Mouse (Mus musculus) lung, adult 2 months (tissue): ENCODE results near the gene Wdr46. TPM values are rescaled to one million over a fixed set of nuclear protein-coding genes. Genes with fewer than 3 reads are reported as not detected.
"Not testable (repeated sequence)": the region's sequence is repeated elsewhere in the genome, so short reads cannot be mapped to it uniquely, and the experiment has no call there.

Experiments
- DNase-seq: peaks from one replicate; pipeline ENCODE4 v3.0.0; 2022
- H3K4me1 ChIP-seq: fragments of 200-500 bp; 2 replicates; pipeline ENCODE4 v1.6.1; 2011; ENCODE audit warnings: low read length; ENCODE audit not compliant: control insufficient read depth, insufficient read depth
- H3K4me3 ChIP-seq: fragments of 200-500 bp; replicated peaks from 2 replicates; pipeline ENCODE3; 2011; ENCODE audit warnings: low read depth, mild to moderate bottlenecking, control low read depth, low read length; ENCODE audit errors: extremely low read depth
- CTCF ChIP-seq: fragments of 200-500 bp; IDR thresholded peaks from 2 replicates; pipeline ENCODE4 v1.5.1; 2011; ENCODE audit warnings: mild to moderate bottlenecking, low read length, control low read depth; ENCODE audit not compliant: insufficient read depth
- POLR2A ChIP-seq: fragments of 200-500 bp; IDR thresholded peaks from 2 replicates; pipeline ENCODE4 v1.6.1; 2011; ENCODE audit warnings: low read depth, mild to moderate bottlenecking, control low read depth, low read length, borderline replicate concordance; ENCODE audit errors: extremely low read depth
- WGBS: fragments of 180-500 bp; shearing (Covaris S2); methylation state at CpG from one replicate; pipeline ENCODE4 v1.1.7; 2018; 5-methylcytosine and 5-hydroxymethylcytosine counted together
- polyA plus RNA-seq: library from polyadenylated mRNA; depleted of rRNA; stranded (reverse); fragments of >200 nt; gene quantifications from 2 replicates; pipeline ENCODE4 v1.2.3, GENCODE M21; 2012

Wdr46 gene
- polyA plus RNA-seq, 1 experiment, result 16.8 TPM

DNA sequence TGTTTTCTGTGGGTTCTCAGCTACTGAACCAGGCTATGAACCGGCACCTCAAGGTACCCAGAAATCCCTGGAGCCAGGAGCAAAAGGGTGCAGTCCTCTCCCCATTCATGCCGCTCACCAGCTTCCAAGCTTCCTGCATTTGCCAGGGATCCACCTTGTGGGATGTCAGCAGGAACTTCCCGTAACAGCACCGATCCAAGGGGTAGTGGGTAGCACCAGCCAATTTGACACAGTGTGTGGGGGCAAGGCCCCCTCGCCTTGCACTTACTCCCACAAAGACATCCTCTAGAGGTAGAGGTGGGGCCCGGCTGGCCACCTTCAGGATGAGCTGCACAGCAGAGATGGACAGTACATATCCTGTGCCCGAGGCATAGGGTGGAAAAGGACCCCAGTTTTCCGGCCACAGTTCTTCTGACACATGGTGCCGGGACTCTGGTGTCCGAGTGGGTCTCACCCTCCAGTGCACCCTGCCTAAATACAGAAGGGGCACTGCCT lies 9.7 kb downstream of the Wdr46 start:
- DNase-seq, result no peak

DNA sequence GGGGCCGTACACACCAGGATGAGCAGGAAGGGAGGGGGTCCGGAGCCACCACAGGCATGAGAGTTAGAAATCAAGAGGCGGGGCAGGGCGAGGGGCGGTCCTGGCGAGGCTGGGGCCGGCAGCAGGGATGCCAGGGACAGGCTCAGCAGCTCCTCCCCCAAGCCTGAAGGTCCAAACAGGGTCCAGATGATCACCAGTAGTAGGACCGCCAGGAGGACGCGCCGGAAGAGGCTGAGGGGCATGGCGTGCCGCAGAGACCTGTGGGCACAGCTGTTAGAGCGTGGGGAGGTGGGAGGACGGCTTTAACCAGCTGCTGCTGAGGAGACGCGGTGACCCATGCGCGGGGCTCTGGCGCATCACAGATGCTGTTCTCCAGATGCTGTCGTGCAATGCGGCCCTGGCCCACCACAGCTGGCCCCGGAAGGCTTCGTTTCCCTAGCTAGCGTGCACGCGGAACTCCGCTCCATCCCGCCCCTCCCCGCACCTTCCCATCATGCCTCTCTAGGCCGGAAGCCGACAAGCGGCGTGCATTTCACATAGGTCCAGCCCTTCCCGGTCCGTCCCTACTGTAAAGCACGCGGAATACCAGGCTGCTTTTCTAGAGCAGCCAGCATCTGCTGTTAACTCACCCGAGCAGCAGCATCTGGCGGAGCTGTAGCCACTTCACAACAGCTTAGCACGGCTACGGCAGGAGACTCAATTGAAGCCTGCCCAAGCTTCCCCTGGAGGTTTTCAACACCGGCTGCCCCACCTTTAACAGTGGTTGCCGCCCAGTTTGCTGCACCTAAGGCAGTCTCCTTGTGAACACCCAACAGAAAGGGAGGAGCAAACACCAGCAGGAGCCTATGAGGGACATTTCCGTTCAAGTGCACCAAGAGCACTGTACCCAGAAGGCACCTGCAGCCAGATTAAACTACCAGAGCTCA lies 10.8 kb downstream of the Wdr46 start, which contains the start of gene B3galt4:
B3galt4 (minus strand) TSS at position 468 of the 926 bp plus-strand sequence.
- WGBS, result 1% methylated on average over 45 of the region's 45 CpGs
- peak; percentile 63 for DNase-seq
- Histone ChIP-seq H3K4me1 (peaks cover 17% of the 10 kb centered on the region), H3K4me3 (peak within 1 kb of the TSS; percentile 88)
- TF ChIP-seq POLR2A, result peak; percentile 60; the same call in 1 of the 2 replicates
- no peak for TF ChIP-seq CTCF

More for the DNA sequence above, 9.7 kb downstream of the Wdr46 start:
- Histone ChIP-seq H3K4me1 (peaks cover 17% of the 10 kb centered on the region; the same call in 1 of the 2 replicates), H3K4me3 (no peak overlapping the region)
- WGBS, result 68% methylated on average over 10 of the region's 10 CpGs
- TF ChIP-seq POLR2A (no peak), CTCF (no peak)

DNA sequence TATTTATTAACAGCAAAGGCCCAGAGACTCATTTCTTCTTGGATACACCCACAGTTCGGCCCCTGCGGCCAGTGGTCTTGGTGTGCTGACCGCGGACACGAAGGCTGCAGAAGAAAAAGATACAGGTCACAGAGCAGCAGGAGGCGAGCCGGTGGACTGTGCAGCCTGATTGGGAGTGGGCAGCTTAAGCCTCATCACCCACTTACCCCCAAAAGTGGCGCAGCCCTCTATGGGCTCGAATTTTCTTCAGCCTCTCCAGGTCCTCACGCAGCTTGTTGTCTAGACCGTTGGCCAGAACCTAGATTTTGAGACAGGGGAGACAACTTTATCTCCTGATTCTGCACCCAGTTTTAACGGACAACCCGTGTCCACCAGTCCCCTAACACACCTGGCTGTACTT lies 11.6 kb downstream of the Wdr46 start:
- 75% methylated on average over 13 of the region's 13 CpGs for WGBS
- DNase-seq, H3K4me3 ChIP-seq: not testable (repeated sequence)
- peaks cover 20% of the 10 kb centered on the region for H3K4me1 ChIP-seq

DNA sequence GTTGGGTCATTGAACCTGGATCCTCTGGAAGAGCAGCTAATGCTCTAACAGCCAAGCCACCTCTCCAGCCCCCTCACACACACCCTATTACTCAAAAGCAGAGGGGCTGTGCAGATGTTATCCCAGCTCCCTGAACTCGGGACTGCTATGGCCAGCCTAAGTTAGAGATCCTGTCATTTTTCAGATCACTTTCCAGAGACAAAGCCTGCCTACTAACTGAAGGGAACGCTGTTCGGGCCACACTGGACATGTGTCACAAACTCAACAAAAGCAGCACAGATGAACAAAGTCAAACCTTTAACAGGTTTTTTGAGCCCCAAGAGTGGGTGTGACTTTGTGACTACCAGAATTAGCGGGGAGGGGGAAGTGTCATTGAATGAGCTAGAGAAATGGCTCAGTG lies 12.4 kb downstream of the Wdr46 start:
- DNase-seq, result no peak
- WGBS, result 72% methylated on average over 4 of the region's 4 CpGs
- H3K4me1 ChIP-seq, result peaks cover 20% of the 10 kb centered on the region
- TF ChIP-seq POLR2A (no peak), CTCF (no peak)
- no peak overlapping the region for H3K4me3 ChIP-seq

DNA sequence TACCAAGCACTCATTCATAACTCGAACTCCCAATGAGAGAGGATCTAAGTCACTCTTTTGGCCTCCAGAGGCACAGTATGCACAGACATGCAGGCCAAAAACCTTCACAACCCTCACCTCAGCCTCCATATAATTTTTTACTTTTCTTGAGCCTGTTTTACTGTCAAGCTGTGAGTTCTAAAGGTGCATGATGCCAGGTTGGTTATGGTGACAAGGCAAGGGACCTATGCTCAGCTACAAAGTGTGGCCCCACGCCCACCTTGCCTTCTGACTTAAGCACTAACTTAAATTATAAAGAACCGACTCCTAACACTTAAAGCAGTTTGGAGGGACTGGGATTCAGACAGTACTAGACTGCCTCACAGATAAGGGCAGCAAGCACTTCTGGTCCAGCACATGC lies 12.8 kb downstream of the Wdr46 start:
- no peak for DNase-seq
- H3K4me3 ChIP-seq, result no peak overlapping the region
- no peak for TF ChIP-seq POLR2A
- TF ChIP-seq CTCF, result no peak
- H3K4me1 ChIP-seq, result peaks cover 20% of the 10 kb centered on the region
- 76% methylated on average over 3 of the region's 3 CpGs for WGBS

DNA sequence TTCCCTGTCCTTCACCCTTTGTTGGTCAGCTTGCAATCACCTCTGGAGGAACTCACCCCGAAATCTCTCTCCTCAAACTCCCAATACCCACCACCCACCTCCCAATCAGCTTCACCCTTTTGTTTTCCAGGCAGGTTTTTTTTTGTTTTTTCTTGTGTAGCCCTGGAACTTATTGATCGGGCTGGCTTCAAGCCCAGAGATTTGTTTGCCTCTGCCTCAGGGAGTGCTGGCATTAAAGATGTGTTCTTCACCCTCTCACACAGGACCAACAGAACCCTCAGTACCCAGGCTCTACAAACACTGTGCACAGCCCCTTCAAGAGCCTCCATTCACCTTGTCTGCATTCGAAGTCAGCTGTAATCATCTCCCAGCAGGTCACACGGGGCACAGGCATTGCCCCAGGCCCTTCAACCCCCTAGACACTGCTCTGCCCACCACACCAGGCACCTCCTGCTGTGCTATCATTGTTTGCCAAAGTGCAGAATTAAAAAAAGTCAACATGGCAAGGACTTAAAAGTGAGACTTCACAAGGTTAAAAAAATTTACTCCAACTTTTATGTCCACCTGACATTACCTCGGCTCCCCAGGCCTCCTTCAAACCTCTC lies 13.6 kb downstream of the Wdr46 start:
- DNase-seq, result no peak
- Histone ChIP-seq H3K4me3 (no peak overlapping the region), H3K4me1 (peaks cover 20% of the 10 kb centered on the region)
- 34% methylated on average over 5 of the region's 5 CpGs for WGBS
- TF ChIP-seq POLR2A (no peak), CTCF (no peak)

DNA sequence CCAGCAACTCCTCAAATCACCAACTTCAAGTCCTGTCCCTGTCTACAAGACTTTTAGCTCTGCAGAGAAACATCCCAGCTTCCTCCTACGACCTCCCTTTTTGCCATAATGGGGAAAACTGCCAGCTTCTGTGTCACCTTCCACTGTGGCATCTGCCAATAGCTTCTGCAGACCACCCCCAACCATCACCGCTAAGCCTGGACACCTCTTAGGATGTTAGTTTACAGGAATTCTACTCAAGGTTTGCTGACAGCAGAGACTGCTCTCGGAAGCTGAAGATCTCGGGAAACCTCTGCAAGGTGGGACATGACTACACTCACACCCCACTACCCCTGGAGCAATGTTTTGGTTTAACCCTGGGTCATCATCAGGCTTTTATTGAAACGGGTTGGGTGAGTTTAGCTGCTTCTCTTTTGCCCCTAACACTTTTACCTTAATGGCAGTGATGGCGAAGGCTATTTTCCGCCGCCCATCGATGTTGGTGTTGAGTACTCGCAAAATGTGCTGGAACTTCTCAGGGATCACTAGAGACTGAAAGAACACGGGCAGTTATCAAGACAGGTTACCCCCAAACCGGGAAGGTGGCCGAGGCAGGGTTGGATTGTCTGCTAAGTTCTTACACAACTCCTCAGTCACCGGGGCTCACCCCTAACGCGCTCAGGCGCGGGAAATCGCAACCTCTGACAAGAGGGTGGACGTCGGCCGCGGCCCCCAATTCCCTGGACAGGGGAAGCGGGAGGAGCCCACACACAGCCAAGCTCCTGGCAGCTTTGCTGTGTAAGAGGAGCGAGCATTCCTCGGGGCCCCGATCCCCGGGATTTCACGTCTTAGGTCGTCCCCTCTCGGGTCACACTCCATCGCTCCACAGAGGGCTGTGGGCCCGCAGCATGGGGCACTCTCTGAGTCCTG lies 14.4 kb downstream of the Wdr46 start:
- WGBS, result 1% methylated on average over 33 of the region's 33 CpGs
- peak overlapping the region; percentile 67 for H3K4me3 ChIP-seq
- no peak for DNase-seq
- no peak for TF ChIP-seq POLR2A
- TF ChIP-seq CTCF, result no peak
- H3K4me1 ChIP-seq, result peaks cover 17% of the 10 kb centered on the region

DNA sequence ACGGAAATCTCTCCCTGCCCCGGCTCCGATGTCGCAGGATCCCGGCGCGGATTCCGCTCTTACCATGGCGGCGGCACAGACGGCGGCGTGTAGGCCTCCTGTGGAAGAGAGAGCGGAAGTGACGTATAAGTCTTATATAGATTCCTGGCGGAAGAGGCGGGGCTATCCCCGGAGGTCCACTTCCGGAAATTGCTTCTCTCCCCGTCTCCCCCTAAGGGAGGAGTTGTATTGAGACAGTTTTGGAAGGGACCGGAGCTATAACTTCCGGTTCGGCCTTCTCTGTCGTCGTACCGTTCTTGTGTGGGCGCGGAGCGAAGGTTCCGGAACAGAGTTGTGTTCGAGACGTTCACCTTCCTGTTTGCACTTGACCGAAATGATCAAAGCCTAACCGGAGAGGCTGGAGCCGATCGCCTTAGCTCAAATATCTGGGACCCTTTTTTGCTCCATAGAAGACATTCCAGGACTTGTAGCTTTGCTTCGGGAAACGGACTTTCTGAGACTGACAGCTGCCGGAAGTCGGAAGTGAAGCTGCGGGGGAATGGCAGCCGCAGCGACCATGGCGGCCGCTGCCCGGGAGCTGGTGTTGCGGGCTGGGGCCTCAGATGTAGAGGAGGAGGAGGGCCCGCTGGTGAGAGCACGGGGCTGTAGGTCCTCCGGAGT lies 15.2 kb downstream of the Wdr46 start, which contains the start of the genes Vps52 and Rps18:
Vps52 (plus strand) TSS at position 258 of the 660 bp plus-strand sequence.
Rps18 (minus strand) TSS at position 447 of the 660 bp plus-strand sequence.
- DNase-seq, result peak; percentile 96
- peaks cover 14% of the 10 kb centered on the region for H3K4me1 ChIP-seq
- TF ChIP-seq CTCF, result no peak
- peak; percentile 94 for TF ChIP-seq POLR2A
- under 1% methylated on average over 50 of the region's 50 CpGs for WGBS
- H3K4me3 ChIP-seq, result peak within 1 kb of the TSS; percentile 82

DNA sequence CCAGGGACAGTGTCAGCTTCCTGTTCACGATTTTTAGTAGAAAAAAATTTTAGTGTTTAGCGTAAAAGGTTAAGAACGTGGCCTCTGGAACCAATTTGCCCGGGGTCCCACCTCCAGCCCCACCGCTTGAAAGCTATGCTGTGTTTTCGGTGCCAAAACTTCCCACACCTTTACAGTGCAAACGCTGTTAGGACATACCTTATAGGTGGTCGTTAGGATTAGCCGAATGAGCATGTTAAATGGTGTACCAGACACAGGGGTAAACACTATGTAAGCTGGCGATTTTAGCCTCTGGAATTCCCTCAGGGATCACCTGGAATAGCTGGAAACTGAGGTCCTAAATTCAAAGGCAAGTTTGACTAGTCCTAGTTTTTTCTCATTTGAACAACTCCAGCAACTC lies 15.9 kb downstream of the Wdr46 start:
- WGBS, result 5% methylated on average over 10 of the region's 10 CpGs
- peak overlapping the region; percentile 82 for H3K4me3 ChIP-seq

More for the DNA sequence above, 15.9 kb downstream of the Wdr46 start:
- TF ChIP-seq CTCF (no peak), POLR2A (no peak)
- H3K4me1 ChIP-seq, result peaks cover 14% of the 10 kb centered on the region
- no peak for DNase-seq
